Mouse (Mus musculus) layer of hippocampus, adult 2 months (tissue): ENCODE results near the gene Ripk3. TPM values are rescaled to one million over a fixed set of nuclear protein-coding genes. Genes with fewer than 3 reads are reported as not detected.

ENCODE experiments used
- DNase-seq, 2 experiments: peaks; one replicate each; pipeline ENCODE4 v3.0.0; 2022; ENCODE audit warnings: low spot score in 2 of 2
- H3K27ac ChIP-seq: fragments of 200-600 bp; 2 replicates; pipeline ENCODE4 v1.8.1; 2022
- H3K4me3 ChIP-seq: fragments of 200-600 bp; 2 replicates; pipeline ENCODE4 v1.8.1; 2022; ENCODE audit warnings: mild to moderate bottlenecking
- CTCF ChIP-seq: fragments of 200-600 bp; conservative IDR thresholded peaks from 2 replicates; pipeline ENCODE4 v1.8.1; 2022; ENCODE audit warnings: antibody characterized with exemption, mild to moderate bottlenecking, moderate library complexity
- total RNA-seq, 2 experiments: library from RNA; stranded (reverse); gene quantifications; 2 replicates each; pipeline ENCODE4 v1.2.3; 2021

Ripk3 gene
- total RNA-seq, 2 experiments from 2014 or later: 1.2 to 2.9 TPM

DNA sequence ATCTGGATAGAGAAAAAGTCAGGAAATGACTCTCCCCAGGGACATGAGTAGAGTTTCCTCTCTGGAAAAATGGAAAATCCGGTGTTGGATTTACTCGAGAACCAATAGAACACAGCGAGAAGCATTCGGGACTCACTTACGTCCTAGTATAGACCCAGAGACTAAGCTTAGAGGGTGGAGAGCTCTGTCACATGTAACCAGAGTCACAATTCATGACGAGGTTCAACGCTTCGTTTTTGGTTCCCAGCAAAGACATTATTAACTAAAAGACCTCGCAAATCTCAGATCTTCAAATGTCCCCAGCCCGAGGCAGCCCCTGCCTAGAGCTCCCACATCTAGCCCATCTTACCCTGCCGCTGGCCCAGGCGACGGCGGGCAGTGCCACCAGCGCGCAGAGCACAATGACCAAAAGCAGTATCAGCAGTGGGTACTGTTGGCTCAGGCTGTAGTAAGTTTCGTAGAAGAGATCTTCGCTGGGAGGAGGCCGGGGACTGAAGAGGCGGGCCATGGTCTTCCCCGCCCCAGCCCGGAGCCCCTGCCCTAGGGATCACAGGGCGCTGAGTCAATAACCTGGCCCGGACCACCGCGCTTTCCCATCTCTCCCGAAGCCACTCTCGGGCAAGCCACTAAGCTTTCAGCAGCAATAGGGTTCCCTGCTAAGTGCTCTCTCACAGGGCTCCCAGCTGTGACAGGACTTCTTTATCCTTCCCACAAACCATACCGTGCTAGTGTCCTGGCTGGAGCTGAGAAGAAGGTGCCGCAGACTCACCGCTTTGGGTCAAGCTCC is 5.3 kb downstream of the Ripk3 start:
- H3K4me3 ChIP-seq: peak overlapping the region; percentile 49
- TF ChIP-seq CTCF: no peak
- no peak for DNase-seq

GRCm38 (mm10) chr14:55782361-55782960 is 6.2 kb downstream of the Ripk3 start:
- Histone ChIP-seq H3K4me3 (peak overlapping the region; percentile 49), H3K27ac (peak overlapping the region; percentile 68)
- no peak for TF ChIP-seq CTCF
- DNase-seq: no peak

More for the DNA sequence above, 5.3 kb downstream of the Ripk3 start:
- peak overlapping the region; percentile 68 for H3K27ac ChIP-seq

GRCm38 (mm10) chr14:55781310-55781709 is 7.4 kb downstream of the Ripk3 start:
- H3K4me3 ChIP-seq: no peak overlapping the region

DNA sequence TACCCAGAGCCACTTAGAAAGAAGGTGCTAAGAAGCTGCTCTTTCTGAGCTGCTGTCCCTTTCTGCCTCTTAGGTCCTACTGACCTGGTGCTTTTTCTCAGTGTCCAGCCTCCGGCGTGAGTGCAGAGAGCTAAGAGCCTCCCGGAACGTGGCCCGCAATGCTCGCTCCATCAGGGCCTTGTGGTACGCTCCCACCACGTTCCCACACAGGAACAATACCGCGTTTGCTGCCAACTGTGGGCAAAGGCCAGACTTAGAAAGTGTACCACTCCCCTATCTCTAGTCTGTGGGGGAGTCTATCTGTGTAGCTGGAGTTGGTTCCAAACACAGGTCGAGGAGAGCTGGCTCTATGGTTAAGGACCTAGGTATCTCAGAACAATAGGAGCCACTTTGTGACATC is 7.9 kb downstream of the Ripk3 start:
- H3K4me3 ChIP-seq: no peak overlapping the region
- no peak for TF ChIP-seq CTCF
- no peak overlapping the region for H3K27ac ChIP-seq
- no peak for DNase-seq

More at GRCm38 (mm10) chr14:55781310-55781709, 7.4 kb downstream of the Ripk3 start:
- H3K27ac ChIP-seq: no peak overlapping the region
- peak; percentile 100 for TF ChIP-seq CTCF
- DNase-seq: peak; percentile 68 to 73

GRCm38 (mm10) chr14:55779656-55780055 is 9.0 kb downstream of the Ripk3 start:
- no peak overlapping the region for H3K4me3 ChIP-seq
- no peak for TF ChIP-seq CTCF
- no peak overlapping the region for H3K27ac ChIP-seq
- no peak for DNase-seq

DNA sequence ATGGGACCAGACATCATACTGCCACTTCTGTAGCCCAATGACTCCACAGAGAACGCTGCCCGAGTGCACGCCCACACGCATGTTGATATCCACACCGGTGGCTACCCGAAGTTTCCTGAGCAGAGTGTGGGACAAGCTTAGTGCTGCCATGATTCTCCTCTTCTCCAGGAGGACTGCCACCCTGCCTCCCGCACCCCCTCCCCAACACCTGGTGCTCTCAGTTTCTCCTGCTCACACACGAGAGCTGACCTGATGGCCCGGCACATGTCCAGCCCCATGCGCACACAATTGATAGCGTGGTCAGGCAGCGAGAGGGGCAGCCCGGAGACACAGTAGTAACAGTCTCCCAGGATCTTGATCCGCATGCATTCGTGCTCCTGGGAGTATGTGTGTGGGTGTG is 10.0 kb downstream of the Ripk3 start:
- TF ChIP-seq CTCF: no peak
- DNase-seq: no peak

DNA sequence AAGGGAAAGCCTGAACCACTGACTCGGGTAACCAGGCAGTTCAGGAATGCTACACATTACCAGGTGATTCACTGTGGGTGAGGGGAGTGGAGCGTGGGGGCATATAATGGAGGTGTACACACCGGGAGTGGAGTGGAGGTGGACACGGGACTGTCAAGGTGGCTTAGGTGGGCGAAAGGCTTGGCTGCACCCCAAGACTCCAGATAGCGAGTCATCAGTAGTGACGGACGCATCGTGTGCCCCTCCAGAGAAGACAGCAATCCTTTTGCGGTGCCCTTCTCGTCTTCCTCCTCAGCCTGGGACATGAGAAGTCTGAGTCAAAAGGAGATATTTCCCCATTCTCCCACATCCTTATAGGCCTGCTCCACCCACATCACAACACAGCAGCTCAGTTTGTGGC is 10.9 kb downstream of the Ripk3 start:
- no peak for DNase-seq
- H3K27ac ChIP-seq: no peak overlapping the region
- H3K4me3 ChIP-seq: no peak overlapping the region
- no peak for TF ChIP-seq CTCF

More for the DNA sequence above, 10.0 kb downstream of the Ripk3 start:
- Histone ChIP-seq H3K4me3 (no peak overlapping the region), H3K27ac (no peak overlapping the region)

DNA sequence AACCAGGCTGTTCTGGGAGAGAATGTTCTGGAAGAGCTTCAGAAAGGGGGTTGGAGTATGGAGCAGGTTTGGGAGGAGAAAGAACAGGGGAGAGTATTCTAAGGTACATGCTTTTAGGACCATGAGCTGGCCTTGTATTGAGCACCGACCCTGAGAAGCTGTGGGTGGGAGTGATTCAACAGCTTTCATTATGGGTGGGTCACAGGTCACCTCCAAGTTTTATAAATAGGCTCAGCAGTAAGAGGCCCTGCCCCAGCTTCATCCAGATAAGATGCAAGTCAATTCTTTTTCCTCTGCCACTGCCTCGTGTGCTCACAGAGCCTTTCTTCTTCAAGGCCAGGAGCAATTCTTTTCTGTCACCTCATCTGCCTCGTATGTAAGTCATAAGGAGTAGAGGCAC is 11.5 kb downstream of the Ripk3 start:
- DNase-seq: no peak
- no peak for TF ChIP-seq CTCF
- Histone ChIP-seq H3K4me3 (no peak overlapping the region), H3K27ac (no peak overlapping the region)

DNA sequence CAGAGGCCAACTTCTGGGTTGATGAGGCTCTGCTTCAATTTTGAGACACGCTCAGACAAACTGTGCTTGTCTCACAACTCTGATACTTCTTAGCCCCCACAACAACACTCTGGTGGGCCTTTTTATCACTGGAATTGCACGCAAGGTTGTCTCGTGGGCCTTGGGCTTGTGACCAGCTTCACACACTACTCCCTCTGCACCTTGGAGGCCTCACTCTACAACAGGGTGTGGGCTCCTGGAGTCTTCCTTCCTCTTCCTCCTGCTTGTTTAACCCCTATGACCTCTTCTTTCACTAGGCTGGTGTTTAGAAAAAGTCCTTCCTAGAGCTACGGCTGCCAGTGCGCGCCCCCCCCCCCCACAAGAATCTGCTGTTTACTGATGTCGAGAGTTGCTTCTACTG is 12.0 kb downstream of the Ripk3 start:
- no peak for TF ChIP-seq CTCF
- H3K4me3 ChIP-seq: no peak overlapping the region
- no peak overlapping the region for H3K27ac ChIP-seq
- DNase-seq: no peak

GRCm38 (mm10) chr14:55769087-55769703 is 19.5 kb downstream of the Ripk3 start:
- no peak for TF ChIP-seq CTCF
- no peak overlapping the region for H3K4me3 ChIP-seq
- H3K27ac ChIP-seq: no peak overlapping the region
- DNase-seq: no peak

- no peak for DNase-seq
- no peak for TF ChIP-seq CTCF
- Histone ChIP-seq H3K27ac (no peak overlapping the region), H3K4me3 (no peak overlapping the region)
Measured at GRCm38 (mm10) chr14:55768555-55768954, 20.1 kb downstream of the Ripk3 start.

DNA sequence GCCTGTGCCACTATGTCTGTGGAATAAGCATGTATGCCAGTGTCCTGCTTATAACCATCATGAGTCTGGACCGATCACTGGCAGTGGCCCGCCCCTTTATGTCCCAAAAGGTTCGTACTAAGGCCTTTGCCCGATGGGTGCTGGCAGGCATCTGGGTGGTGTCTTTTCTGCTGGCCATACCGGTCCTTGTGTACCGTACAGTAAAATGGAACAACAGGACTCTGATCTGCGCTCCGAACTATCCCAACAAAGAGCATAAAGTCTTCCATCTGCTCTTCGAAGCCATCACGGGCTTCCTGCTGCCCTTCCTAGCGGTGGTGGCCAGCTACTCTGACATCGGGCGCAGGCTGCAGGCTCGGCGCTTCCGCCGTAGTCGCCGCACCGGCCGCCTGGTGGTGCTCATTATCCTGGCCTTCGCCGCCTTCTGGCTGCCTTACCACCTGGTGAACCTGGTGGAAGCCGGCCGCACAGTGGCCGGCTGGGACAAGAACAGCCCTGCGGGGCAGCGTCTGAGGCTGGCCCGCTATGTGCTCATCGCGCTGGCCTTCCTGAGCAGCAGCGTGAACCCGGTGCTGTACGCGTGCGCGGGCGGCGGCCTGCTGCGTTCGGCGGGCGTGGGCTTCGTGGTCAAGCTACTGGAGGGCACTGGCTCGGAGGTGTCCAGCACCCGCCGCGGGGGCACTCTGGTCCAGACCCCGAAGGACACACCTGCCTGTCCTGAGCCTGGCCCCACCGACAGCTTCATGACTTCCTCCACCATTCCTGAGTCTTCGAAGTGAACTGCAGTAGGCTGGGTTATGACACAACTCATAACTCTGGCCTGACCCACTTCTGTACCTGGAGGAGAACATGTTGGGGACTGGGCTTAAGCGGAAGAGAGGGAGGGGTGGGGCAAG is 20.9 kb downstream of the Ripk3 start:
- no peak for DNase-seq
- TF ChIP-seq CTCF: peak; percentile 72
- H3K27ac ChIP-seq: no peak overlapping the region
- H3K4me3 ChIP-seq: peak overlapping the region; percentile 56

DNA sequence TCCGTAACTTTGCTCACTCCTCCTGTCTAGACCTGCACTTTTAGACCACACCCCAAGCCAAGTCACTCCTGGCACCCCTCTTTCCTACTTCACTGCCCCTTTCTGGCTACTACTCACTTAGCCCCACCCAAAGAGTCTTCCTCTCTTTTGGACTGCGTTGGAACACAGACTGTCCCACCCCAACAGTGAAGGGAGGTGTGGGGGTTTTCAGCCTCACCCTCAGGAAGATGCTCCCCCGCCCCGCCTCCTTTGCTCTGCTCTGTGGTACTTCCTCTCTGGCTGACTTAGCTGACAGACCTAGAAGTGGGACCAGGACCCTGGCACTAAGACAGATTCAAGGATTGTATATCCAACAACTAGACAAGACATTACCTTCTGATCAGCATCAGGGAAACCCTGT is 23.0 kb downstream of the Ripk3 start, which contains the start of gene Ltb4r1:
Gene Ltb4r1 (plus strand): TSS at position 267 of the 400 bp plus-strand sequence.
- Histone ChIP-seq H3K27ac (no peak within 1 kb of the TSS), H3K4me3 (no peak within 1 kb of the TSS)
- no peak for DNase-seq
- TF ChIP-seq CTCF: no peak
